Mouse (Mus musculus) lung, embryonic 15.5 days (tissue): ENCODE measurements around the gene Sec31a. TPM values are rescaled to one million over a fixed set of nuclear protein-coding genes. Genes with fewer than 3 reads are reported as not detected.

Experiments used
- ATAC-seq: fragments of 200-750 bp; cut with Nextera tagmentation; 2 replicates; pipeline ENCODE4 v1.8.0; 2017; ENCODE audit warnings: moderate number of reproducible peaks, borderline replicate concordance; ENCODE audit not compliant: low FRiP score, low TSS enrichment; ENCODE audit errors: extremely low read depth
- H3K27ac ChIP-seq: fragments of 300-500 bp; sonication (generic); 2 replicates; pipeline ENCODE4 v1.5.1; 2015; ENCODE audit warnings: moderate library complexity, mild to moderate bottlenecking, inconsistent platforms
- H3K27me3 ChIP-seq: fragments of 300-500 bp; sonication (generic); 2 replicates; pipeline ENCODE4 v1.6.1; 2015; ENCODE audit warnings: inconsistent platforms
- H3K36me3 ChIP-seq: fragments of 300-500 bp; sonication (generic); 2 replicates; pipeline ENCODE4 v1.6.1; 2015; ENCODE audit warnings: inconsistent platforms
- H3K4me1 ChIP-seq: fragments of 300-500 bp; sonication (generic); 2 replicates; pipeline ENCODE4 v1.6.1; 2015; ENCODE audit warnings: inconsistent platforms
- H3K4me2 ChIP-seq: fragments of 300-500 bp; sonication (generic); 2 replicates; pipeline ENCODE4 v1.6.1; 2015; ENCODE audit warnings: inconsistent platforms, mild to moderate bottlenecking, moderate library complexity
- H3K4me3 ChIP-seq: fragments of 300-500 bp; sonication (generic); 2 replicates; pipeline ENCODE4 v1.5.1; 2015; ENCODE audit warnings: mild to moderate bottlenecking, inconsistent platforms
- H3K9ac ChIP-seq: fragments of 300-500 bp; sonication (generic); 2 replicates; pipeline ENCODE4 v1.6.1; 2015; ENCODE audit warnings: inconsistent platforms
- H3K9me3 ChIP-seq: fragments of 300-500 bp; sonication (generic); 2 replicates; pipeline ENCODE4 v1.6.1; 2016; ENCODE audit warnings: inconsistent platforms
- WGBS: fragments of 180-500 bp; shearing (Covaris S2); methylation state at CpG from one replicate; pipeline ENCODE4 v1.1.7; 2015; 5-methylcytosine and 5-hydroxymethylcytosine counted together
- polyA plus RNA-seq: library from polyadenylated mRNA; unstranded; fragments of >200 nt; fragmentation: Nextera tagmentation; extraction: Ambion mirVana; gene quantifications from 2 replicates; pipeline ENCODE4 v1.2.1, GENCODE M21; 2015

The Sec31a gene
- polyA plus RNA-seq, 1 experiment from 2014 or later: 152 TPM

- Histone ChIP-seq H3K4me3 (no peak overlapping the region), H3K36me3 (peaks cover 96% of the 10 kb centered on the region), H3K4me1 (no peaks in the 10 kb centered on the region), H3K9ac (no peak overlapping the region), H3K9me3 (no peaks in the 10 kb centered on the region), H3K27me3 (no peaks in the 10 kb centered on the region), H3K4me2 (no peak overlapping the region), H3K27ac (no peak overlapping the region)
- ATAC-seq: no peak
- WGBS: 74% methylated on average over 3 of the region's 3 CpGs
Observed at GRCm38 (mm10) chr5:100393681-100394080, 22.4 kb downstream of the Sec31a start.

- Histone ChIP-seq H3K27ac (no peak overlapping the region), H3K9me3 (no peaks in the 10 kb centered on the region), H3K9ac (no peak overlapping the region), H3K36me3 (peaks cover 92% of the 10 kb centered on the region), H3K27me3 (no peaks in the 10 kb centered on the region), H3K4me3 (no peak overlapping the region), H3K4me1 (no peaks in the 10 kb centered on the region), H3K4me2 (no peak overlapping the region)
- no peak for ATAC-seq
- 77% methylated on average over 20 of the region's 20 CpGs for WGBS
Observed at GRCm38 (mm10) chr5:100392436-100392955, 23.5 kb downstream of the Sec31a start.

GRCm38 (mm10) chr5:100383782-100384510 is 32.1 kb downstream of the Sec31a start:
- Histone ChIP-seq H3K27ac (no peak overlapping the region), H3K27me3 (no peaks in the 10 kb centered on the region), H3K9me3 (no peaks in the 10 kb centered on the region), H3K4me2 (no peak overlapping the region), H3K4me3 (no peak overlapping the region), H3K9ac (no peak overlapping the region), H3K36me3 (peaks cover 91% of the 10 kb centered on the region), H3K4me1 (no peaks in the 10 kb centered on the region)
- WGBS: 92% methylated on average over 18 of the region's 18 CpGs
- ATAC-seq: no peak

- no peak for ATAC-seq
- no peak overlapping the region for H3K9ac ChIP-seq
- H3K4me2 ChIP-seq: no peak overlapping the region
- H3K9me3 ChIP-seq: no peaks in the 10 kb centered on the region
- WGBS: 93% methylated on average over 7 of the region's 7 CpGs
- H3K27ac ChIP-seq: no peak overlapping the region
- peaks cover 92% of the 10 kb centered on the region for H3K36me3 ChIP-seq
- no peak overlapping the region for H3K4me3 ChIP-seq
- no peaks in the 10 kb centered on the region for H3K27me3 ChIP-seq
- no peaks in the 10 kb centered on the region for H3K4me1 ChIP-seq
Observed at GRCm38 (mm10) chr5:100381094-100381493, 34.9 kb downstream of the Sec31a start.

GRCm38 (mm10) chr5:100380277-100380676 is 35.8 kb downstream of the Sec31a start:
- no peaks in the 10 kb centered on the region for H3K9me3 ChIP-seq
- H3K27ac ChIP-seq: no peak overlapping the region
- H3K36me3 ChIP-seq: peaks cover 89% of the 10 kb centered on the region
- H3K9ac ChIP-seq: no peak overlapping the region
- H3K27me3 ChIP-seq: no peaks in the 10 kb centered on the region
- no peak overlapping the region for H3K4me3 ChIP-seq
- 0 out of 2 replicates have a peak, but pooled peaks have one; percentile 42 for ATAC-seq
- H3K4me2 ChIP-seq: no peak overlapping the region
- 94% methylated on average over 5 of the region's 5 CpGs for WGBS
- no peaks in the 10 kb centered on the region for H3K4me1 ChIP-seq

GRCm38 (mm10) chr5:100378981-100379380 is 37.1 kb downstream of the Sec31a start:
- Histone ChIP-seq H3K4me3 (no peak overlapping the region), H3K4me1 (no peaks in the 10 kb centered on the region), H3K27me3 (no peaks in the 10 kb centered on the region), H3K27ac (no peak overlapping the region), H3K36me3 (peaks cover 89% of the 10 kb centered on the region), H3K4me2 (no peak overlapping the region), H3K9ac (no peak overlapping the region), H3K9me3 (no peaks in the 10 kb centered on the region)
- 85% methylated on average over 2 of the region's 2 CpGs for WGBS
- ATAC-seq: no peak

GRCm38 (mm10) chr5:100378211-100378610 is 37.8 kb downstream of the Sec31a start:
- H3K9ac ChIP-seq: no peak overlapping the region
- H3K27me3 ChIP-seq: no peaks in the 10 kb centered on the region
- 89% methylated on average over 5 of the region's 5 CpGs for WGBS
- ATAC-seq: no peak
- peaks cover 89% of the 10 kb centered on the region for H3K36me3 ChIP-seq
- H3K4me2 ChIP-seq: no peak overlapping the region
- no peak overlapping the region for H3K27ac ChIP-seq
- H3K4me1 ChIP-seq: no peaks in the 10 kb centered on the region
- H3K4me3 ChIP-seq: no peak overlapping the region
- no peaks in the 10 kb centered on the region for H3K9me3 ChIP-seq

- Histone ChIP-seq H3K27ac (no peak overlapping the region), H3K36me3 (peaks cover 88% of the 10 kb centered on the region), H3K4me1 (no peaks in the 10 kb centered on the region), H3K9me3 (no peaks in the 10 kb centered on the region), H3K9ac (no peak overlapping the region), H3K4me3 (no peak overlapping the region), H3K27me3 (no peaks in the 10 kb centered on the region), H3K4me2 (no peak overlapping the region)
- no peak for ATAC-seq
- WGBS: 63% methylated on average over 2 of the region's 2 CpGs
Observed at GRCm38 (mm10) chr5:100377376-100377775, 38.7 kb downstream of the Sec31a start.

- Histone ChIP-seq H3K27me3 (no peaks in the 10 kb centered on the region), H3K4me3 (no peak overlapping the region), H3K36me3 (peaks cover 77% of the 10 kb centered on the region), H3K9ac (no peak overlapping the region), H3K9me3 (no peaks in the 10 kb centered on the region), H3K27ac (no peak overlapping the region), H3K4me2 (no peak overlapping the region), H3K4me1 (no peaks in the 10 kb centered on the region)
- WGBS: 94% methylated on average over 2 of the region's 2 CpGs
- ATAC-seq: no peak
Observed at GRCm38 (mm10) chr5:100374703-100375102, 41.3 kb downstream of the Sec31a start.

GRCm38 (mm10) chr5:100373952-100374351 is 42.1 kb downstream of the Sec31a start:
- H3K4me1 ChIP-seq: no peaks in the 10 kb centered on the region
- no peak overlapping the region for H3K4me3 ChIP-seq
- H3K4me2 ChIP-seq: no peak overlapping the region
- 43% methylated on average over 5 of the region's 5 CpGs for WGBS
- no peak for ATAC-seq
- peaks cover 71% of the 10 kb centered on the region for H3K36me3 ChIP-seq
- no peak overlapping the region for H3K27ac ChIP-seq
- H3K9ac ChIP-seq: no peak overlapping the region
- H3K27me3 ChIP-seq: no peaks in the 10 kb centered on the region
- H3K9me3 ChIP-seq: no peaks in the 10 kb centered on the region

- Histone ChIP-seq H3K27ac (no peak overlapping the region), H3K27me3 (no peaks in the 10 kb centered on the region), H3K9me3 (no peaks in the 10 kb centered on the region), H3K4me3 (no peak overlapping the region), H3K4me1 (no peaks in the 10 kb centered on the region), H3K4me2 (no peak overlapping the region), H3K9ac (no peak overlapping the region), H3K36me3 (peaks cover 74% of the 10 kb centered on the region)
- 34% methylated on average over 1 of the region's 1 CpGs for WGBS
- no peak for ATAC-seq
Observed at GRCm38 (mm10) chr5:100370919-100371318, 45.1 kb downstream of the Sec31a start.

GRCm38 (mm10) chr5:100369825-100370459 is 46.1 kb downstream of the Sec31a start:
- H3K27me3 ChIP-seq: no peaks in the 10 kb centered on the region
- ATAC-seq: no peak
- H3K9me3 ChIP-seq: no peaks in the 10 kb centered on the region
- no peak overlapping the region for H3K9ac ChIP-seq
- H3K4me3 ChIP-seq: no peak overlapping the region
- H3K36me3 ChIP-seq: peaks cover 77% of the 10 kb centered on the region
- no peak overlapping the region for H3K4me2 ChIP-seq
- 87% methylated on average over 11 of the region's 11 CpGs for WGBS
- H3K4me1 ChIP-seq: no peaks in the 10 kb centered on the region
- no peak overlapping the region for H3K27ac ChIP-seq
